Mouse (Mus musculus): ENCODE results near the gene Bola3. TPM values are rescaled to one million over a fixed set of nuclear protein-coding genes. Genes with fewer than 3 reads are reported as not detected.

Gene Bola3
- polyA plus RNA-seq, 1 experiment, result 111 TPM

- peaks cover 13% of the 10 kb centered on the region for H3K79me2 ChIP-seq (ENCODE audit: control insufficient read depth, insufficient read depth)
- TF ChIP-seq CTCF (IDR thresholded peaks at IDR 0.05; ENCODE audit: control insufficient read depth, insufficient read depth, insufficient read length) (no peak), CEBPB (IDR thresholded peaks at IDR 0.05; ENCODE audit: low read depth) (no peak), MYOD1 (IDR thresholded peaks at IDR 0.05; ENCODE audit: control insufficient read depth, insufficient read length, low read depth) (no peak), MYOG (IDR thresholded peaks at IDR 0.05; ENCODE audit: control insufficient read depth, extremely low read depth, insufficient read length) (no peak), MAX (IDR thresholded peaks at IDR 0.05) (no peak), FOSL1 (IDR thresholded peaks at IDR 0.05; ENCODE audit: insufficient read depth, low read length, poor library complexity, severe bottlenecking) (no peak), USF1 (IDR thresholded peaks at IDR 0.05; ENCODE audit: low read depth) (no peak)
- H3K36me3 ChIP-seq (ENCODE audit: control insufficient read depth, insufficient read depth), result no peaks in the 10 kb centered on the region
- H3K27me3 ChIP-seq (ENCODE audit: control insufficient read depth, insufficient read depth, insufficient read length), result no peaks in the 10 kb centered on the region
- no peak overlapping the region for H3ac ChIP-seq (ENCODE audit: control insufficient read depth, insufficient read length, low read depth)
- H3K4me3 ChIP-seq (ENCODE audit: insufficient read depth, poor library complexity, severe bottlenecking), result no peak overlapping the region
- peaks cover 7% of the 10 kb centered on the region for H3K79me3 ChIP-seq (ENCODE audit: low read depth)
Observed at GRCm38 (mm10) chr6:83321927-83322326, 27.0 kb upstream of the Bola3 start.

GRCm38 (mm10) chr6:83322794-83323193, 26.2 kb upstream of the Bola3 start:
- Histone ChIP-seq H3K4me3 (ENCODE audit: insufficient read depth, poor library complexity, severe bottlenecking) (no peak overlapping the region), H3K27me3 (ENCODE audit: control insufficient read depth, insufficient read depth, insufficient read length) (no peaks in the 10 kb centered on the region), H3K79me3 (ENCODE audit: low read depth) (peaks cover 15% of the 10 kb centered on the region), H3ac (ENCODE audit: control insufficient read depth, insufficient read length, low read depth) (no peak overlapping the region), H3K36me3 (ENCODE audit: control insufficient read depth, insufficient read depth) (no peaks in the 10 kb centered on the region), H3K79me2 (ENCODE audit: control insufficient read depth, insufficient read depth) (peaks cover 18% of the 10 kb centered on the region)
- no peak for TF ChIP-seq CTCF (IDR thresholded peaks at IDR 0.05; ENCODE audit: control insufficient read depth, insufficient read depth, insufficient read length)
- no peak for TF ChIP-seq USF1 (IDR thresholded peaks at IDR 0.05; ENCODE audit: low read depth)
- no peak for TF ChIP-seq MAX (IDR thresholded peaks at IDR 0.05)
- no peak for TF ChIP-seq MYOG (IDR thresholded peaks at IDR 0.05; ENCODE audit: control insufficient read depth, extremely low read depth, insufficient read length)
- no peak for TF ChIP-seq CEBPB (IDR thresholded peaks at IDR 0.05; ENCODE audit: low read depth)
- no peak for TF ChIP-seq MYOD1 (IDR thresholded peaks at IDR 0.05; ENCODE audit: control insufficient read depth, insufficient read length, low read depth)
- no peak for TF ChIP-seq FOSL1 (IDR thresholded peaks at IDR 0.05; ENCODE audit: insufficient read depth, low read length, poor library complexity, severe bottlenecking)

- H3K79me2 ChIP-seq (ENCODE audit: control insufficient read depth, insufficient read depth), result peaks cover 28% of the 10 kb centered on the region
- no peaks in the 10 kb centered on the region for H3K36me3 ChIP-seq (ENCODE audit: control insufficient read depth, insufficient read depth)
- TF ChIP-seq MAX (IDR thresholded peaks at IDR 0.05) (no peak), MYOD1 (IDR thresholded peaks at IDR 0.05; ENCODE audit: control insufficient read depth, insufficient read length, low read depth) (no peak), CTCF (IDR thresholded peaks at IDR 0.05; ENCODE audit: control insufficient read depth, insufficient read depth, insufficient read length) (no peak), CEBPB (IDR thresholded peaks at IDR 0.05; ENCODE audit: low read depth) (no peak), USF1 (IDR thresholded peaks at IDR 0.05; ENCODE audit: low read depth) (no peak), MYOG (IDR thresholded peaks at IDR 0.05; ENCODE audit: control insufficient read depth, extremely low read depth, insufficient read length) (no peak), FOSL1 (IDR thresholded peaks at IDR 0.05; ENCODE audit: insufficient read depth, low read length, poor library complexity, severe bottlenecking) (no peak)
- no peak overlapping the region for H3ac ChIP-seq (ENCODE audit: control insufficient read depth, insufficient read length, low read depth)
- no peaks in the 10 kb centered on the region for H3K27me3 ChIP-seq (ENCODE audit: control insufficient read depth, insufficient read depth, insufficient read length)
- peaks cover 26% of the 10 kb centered on the region for H3K79me3 ChIP-seq (ENCODE audit: low read depth)
- H3K4me3 ChIP-seq (ENCODE audit: insufficient read depth, poor library complexity, severe bottlenecking), result no peak overlapping the region
Observed at GRCm38 (mm10) chr6:83323652-83324419, 25.1 kb upstream of the Bola3 start.

- H3K79me2 ChIP-seq (ENCODE audit: control insufficient read depth, insufficient read depth), result peaks cover 47% of the 10 kb centered on the region
- H3K36me3 ChIP-seq (ENCODE audit: control insufficient read depth, insufficient read depth), result peaks cover 17% of the 10 kb centered on the region
- peak within 1 kb of the TSS; percentile 95 for H3ac ChIP-seq (ENCODE audit: control insufficient read depth, insufficient read length, low read depth)
- no peaks in the 10 kb centered on the region for H3K27me3 ChIP-seq (ENCODE audit: control insufficient read depth, insufficient read depth, insufficient read length)
- peak; percentile 82 for TF ChIP-seq MAX (IDR thresholded peaks at IDR 0.05)
- TF ChIP-seq CTCF (IDR thresholded peaks at IDR 0.05; ENCODE audit: control insufficient read depth, insufficient read depth, insufficient read length), result no peak
- TF ChIP-seq FOSL1 (IDR thresholded peaks at IDR 0.05; ENCODE audit: insufficient read depth, low read length, poor library complexity, severe bottlenecking), result no peak
- H3K4me3 ChIP-seq (ENCODE audit: insufficient read depth, poor library complexity, severe bottlenecking), result peak within 1 kb of the TSS; percentile 69
- peaks cover 40% of the 10 kb centered on the region for H3K79me3 ChIP-seq (ENCODE audit: low read depth)
Observed at GRCm38 (mm10) chr6:83325525-83326393, 23.2 kb upstream of the Bola3 start, which contains the start of the genes Mthfd2 and Mob1a. Gene Mthfd2 (minus strand): TSS chr6:83325908. Gene Mob1a (plus strand): TSS chr6:83326016.

GRCm38 (mm10) chr6:83326394-83326736, 22.6 kb upstream of the Bola3 start:
- peaks cover 44% of the 10 kb centered on the region for H3K79me3 ChIP-seq (ENCODE audit: low read depth)
- peaks cover 52% of the 10 kb centered on the region for H3K79me2 ChIP-seq (ENCODE audit: control insufficient read depth, insufficient read depth)
- H3K27me3 ChIP-seq (ENCODE audit: control insufficient read depth, insufficient read depth, insufficient read length), result no peaks in the 10 kb centered on the region
- peak overlapping the region; percentile 69 for H3K4me3 ChIP-seq (ENCODE audit: insufficient read depth, poor library complexity, severe bottlenecking)
- H3ac ChIP-seq (ENCODE audit: control insufficient read depth, insufficient read length, low read depth), result peak overlapping the region; percentile 62
- TF ChIP-seq MAX (IDR thresholded peaks at IDR 0.05) (no peak), CEBPB (IDR thresholded peaks at IDR 0.05; ENCODE audit: low read depth) (no peak), MYOG (IDR thresholded peaks at IDR 0.05; ENCODE audit: control insufficient read depth, extremely low read depth, insufficient read length) (no peak), USF1 (IDR thresholded peaks at IDR 0.05; ENCODE audit: low read depth) (no peak), CTCF (IDR thresholded peaks at IDR 0.05; ENCODE audit: control insufficient read depth, insufficient read depth, insufficient read length) (no peak), MYOD1 (IDR thresholded peaks at IDR 0.05; ENCODE audit: control insufficient read depth, insufficient read length, low read depth) (no peak), FOSL1 (IDR thresholded peaks at IDR 0.05; ENCODE audit: insufficient read depth, low read length, poor library complexity, severe bottlenecking) (no peak)
- peaks cover 23% of the 10 kb centered on the region for H3K36me3 ChIP-seq (ENCODE audit: control insufficient read depth, insufficient read depth)
